Mouse (Mus musculus) ovary, adult 18-20 months (tissue): ENCODE measurements around the gene Btbd11.

Source experiments
- DNase-seq: peaks from one replicate; pipeline ENCODE4 v3.0.0; 2022; ENCODE audit warnings: low spot score, mixed read lengths

Btbd11 gene

DNA sequence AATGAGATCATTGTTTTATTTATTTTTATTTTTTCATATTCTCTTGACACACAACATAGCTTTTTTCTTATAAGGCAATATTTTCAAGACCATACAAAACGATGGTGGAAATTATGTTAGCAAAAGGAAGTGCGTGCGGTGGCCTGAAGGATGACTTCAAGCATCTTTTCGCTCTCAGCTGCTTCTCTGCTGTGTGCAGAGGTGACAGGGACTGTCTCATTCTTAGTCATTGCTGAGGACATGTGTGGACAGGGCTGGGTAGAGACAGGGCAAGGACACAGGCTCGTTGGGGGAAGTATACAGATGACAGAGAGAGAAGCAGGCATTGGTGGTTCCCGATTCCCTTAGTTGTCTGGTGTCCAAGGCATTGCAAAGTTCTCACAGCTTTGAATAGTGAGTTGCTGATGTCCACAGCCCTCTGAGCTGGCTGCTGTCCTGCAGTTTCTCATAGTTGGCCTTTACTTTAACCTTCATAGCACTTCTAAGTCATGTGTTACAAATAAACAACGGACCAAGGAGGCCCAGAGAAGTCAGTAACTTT lies 135.7 kb downstream of the Btbd11 start:
- no peak for DNase-seq

DNA sequence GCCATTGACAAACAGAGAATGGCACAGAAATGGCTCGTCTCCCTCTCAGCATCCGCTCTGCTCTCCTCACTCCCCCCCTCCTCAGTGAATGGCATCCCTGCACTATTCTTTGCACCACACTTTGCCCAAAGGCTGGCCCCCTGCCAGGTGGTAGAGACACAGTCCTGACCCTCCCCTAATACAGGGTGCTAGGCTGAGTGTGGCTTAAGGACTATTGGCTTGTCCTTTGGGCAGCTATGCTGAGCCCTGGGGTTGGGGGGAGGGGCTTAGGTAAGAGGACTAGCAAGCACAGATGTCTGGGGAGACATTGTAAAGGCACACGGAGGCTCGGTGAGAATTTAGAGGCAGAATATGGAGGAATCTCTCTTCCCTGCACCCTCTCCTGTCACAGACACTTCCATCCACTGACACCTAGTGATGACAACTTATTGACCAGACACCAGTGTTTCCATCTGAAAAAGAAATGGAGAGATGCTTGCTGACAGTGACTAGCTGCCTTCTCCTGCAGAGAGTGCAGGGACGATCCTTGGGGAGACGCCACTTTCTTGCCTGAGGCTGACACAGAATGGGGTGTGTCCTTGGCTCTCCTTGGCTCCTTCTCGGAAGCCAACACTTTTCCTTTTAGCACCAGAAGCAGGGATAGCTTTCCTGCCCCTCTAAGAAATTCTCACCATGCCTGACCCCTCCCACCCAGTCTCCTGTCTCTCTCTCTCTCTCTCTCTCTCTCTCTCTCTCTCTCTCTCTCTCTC lies 138.8 kb downstream of the Btbd11 start:
- no peak for DNase-seq

DNA sequence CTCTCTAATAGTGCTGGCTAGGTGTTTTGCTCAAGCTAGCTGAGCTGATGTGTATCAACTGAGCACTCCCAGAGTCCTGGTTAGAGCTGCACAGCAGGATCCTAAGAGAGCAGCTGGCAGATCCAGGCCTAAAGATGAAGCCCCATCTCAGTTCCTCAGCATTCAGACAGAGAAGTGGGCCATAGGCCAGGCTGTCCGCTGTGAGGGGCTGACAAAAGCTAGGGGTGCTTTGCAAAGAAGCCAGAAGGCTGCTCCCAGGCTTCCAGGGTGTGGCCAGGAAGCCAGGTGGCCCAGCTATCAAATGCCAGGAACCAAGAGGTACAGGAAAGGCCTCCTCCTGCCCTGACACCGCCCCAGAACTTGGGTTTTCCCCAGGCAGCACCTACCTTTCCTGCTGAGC lies 140.0 kb downstream of the Btbd11 start:
- no peak for DNase-seq

DNA sequence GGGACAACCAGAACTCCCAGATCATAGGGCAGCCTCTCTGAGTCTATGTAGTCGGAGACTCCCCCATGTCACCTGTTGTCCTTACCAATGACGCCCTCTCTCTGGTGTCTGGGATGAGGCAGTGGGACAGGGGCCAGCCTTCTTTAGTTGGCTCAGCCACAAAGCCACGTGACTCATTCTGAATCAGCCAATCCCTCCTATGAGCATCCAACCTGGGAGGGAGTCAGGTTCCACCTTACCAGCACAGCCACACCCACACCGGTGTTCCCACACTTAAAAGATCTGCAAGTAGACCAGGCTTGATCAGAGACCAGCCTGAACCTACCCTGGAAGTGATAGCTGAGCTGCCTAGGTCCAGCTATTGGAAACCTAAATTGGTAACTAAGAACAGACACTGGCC lies 141.1 kb downstream of the Btbd11 start:
- no peak for DNase-seq

DNA sequence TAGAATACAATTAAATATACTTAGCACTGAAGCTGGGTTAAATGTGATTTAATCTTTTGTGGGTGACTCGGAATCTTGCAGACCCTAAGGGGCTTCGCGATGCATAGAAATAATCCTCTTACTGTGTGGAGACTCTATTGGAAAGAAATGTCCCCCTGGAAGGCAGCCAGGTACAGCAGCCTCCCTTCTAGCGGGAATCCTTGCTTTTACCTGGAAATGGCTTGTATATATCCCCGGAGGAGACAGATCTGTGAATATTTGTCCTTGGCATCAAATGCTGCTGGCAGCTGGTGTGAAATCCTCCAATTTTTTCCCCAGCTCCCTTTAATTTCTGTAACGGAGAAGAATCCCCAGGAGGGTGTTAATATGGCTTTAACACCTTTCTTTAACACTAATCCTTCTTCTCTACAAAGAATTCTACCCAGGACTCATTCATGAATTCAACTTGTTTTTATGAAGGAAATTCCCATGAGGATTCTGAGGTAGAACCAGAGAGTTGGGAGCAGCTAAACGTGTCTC lies 146.6 kb downstream of the Btbd11 start:
- DNase-seq: no peak

DNA sequence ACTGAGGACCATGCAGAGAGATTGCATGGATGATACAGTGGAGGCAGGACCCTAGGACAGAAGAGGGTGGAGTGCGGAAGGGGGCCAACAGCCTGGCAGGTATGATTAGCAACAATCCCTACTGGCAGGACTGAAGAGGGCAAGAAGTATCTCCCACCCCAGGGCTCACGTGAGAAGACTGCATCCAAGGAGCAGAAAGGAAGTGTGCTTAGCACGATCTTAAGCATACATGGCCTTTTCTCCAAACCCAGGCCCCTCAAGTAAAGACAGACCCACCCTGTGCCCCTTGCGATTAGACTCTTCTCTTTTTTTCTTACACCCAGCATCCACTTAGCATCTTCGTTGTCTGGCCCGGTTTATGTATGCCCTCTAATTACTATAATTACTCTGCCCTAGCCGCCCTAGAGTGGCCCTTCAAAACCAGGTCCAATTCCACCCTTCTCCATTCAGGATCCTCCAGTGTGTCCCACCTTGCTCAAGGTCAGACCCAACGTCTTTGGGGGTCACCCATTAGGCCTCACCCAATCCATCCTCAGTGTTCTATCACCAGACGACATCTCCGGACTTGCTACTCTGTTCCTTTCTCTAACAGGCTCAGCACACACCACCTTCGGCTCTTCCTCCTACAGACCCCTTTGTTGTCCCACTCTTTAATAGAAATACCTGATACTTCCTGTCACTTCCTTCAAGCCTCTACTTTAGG lies 151.6 kb downstream of the Btbd11 start:
- no peak for DNase-seq

DNA sequence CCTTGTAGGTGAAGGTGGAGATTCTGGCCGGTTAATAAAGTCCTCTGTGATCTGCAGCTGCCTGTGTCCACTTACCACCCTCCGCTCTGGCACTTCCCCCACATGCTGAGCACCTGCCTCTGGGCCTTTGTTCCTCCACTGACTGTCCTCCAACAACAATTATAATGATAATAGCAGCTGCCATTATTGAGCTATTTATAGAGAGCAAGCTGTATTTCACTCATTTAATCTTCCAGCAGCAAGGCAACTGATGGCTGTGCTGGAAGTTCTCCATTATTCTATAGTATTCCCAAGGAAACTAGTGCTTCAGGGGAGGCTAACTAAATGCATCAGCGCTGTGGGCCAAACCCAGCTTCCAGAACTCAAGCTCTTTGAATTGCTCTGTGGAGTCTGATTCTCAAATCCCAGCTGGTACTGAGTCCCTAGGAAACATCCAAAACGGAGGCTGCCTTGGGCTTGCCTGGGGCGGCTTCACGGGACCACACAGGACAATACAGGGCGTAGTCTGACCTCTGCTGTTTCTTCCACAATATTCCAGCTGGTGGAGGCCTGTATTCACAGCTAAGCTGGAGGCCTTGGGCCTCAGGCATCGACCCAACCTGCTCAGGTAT lies 153.0 kb downstream of the Btbd11 start:
- DNase-seq: no peak

DNA sequence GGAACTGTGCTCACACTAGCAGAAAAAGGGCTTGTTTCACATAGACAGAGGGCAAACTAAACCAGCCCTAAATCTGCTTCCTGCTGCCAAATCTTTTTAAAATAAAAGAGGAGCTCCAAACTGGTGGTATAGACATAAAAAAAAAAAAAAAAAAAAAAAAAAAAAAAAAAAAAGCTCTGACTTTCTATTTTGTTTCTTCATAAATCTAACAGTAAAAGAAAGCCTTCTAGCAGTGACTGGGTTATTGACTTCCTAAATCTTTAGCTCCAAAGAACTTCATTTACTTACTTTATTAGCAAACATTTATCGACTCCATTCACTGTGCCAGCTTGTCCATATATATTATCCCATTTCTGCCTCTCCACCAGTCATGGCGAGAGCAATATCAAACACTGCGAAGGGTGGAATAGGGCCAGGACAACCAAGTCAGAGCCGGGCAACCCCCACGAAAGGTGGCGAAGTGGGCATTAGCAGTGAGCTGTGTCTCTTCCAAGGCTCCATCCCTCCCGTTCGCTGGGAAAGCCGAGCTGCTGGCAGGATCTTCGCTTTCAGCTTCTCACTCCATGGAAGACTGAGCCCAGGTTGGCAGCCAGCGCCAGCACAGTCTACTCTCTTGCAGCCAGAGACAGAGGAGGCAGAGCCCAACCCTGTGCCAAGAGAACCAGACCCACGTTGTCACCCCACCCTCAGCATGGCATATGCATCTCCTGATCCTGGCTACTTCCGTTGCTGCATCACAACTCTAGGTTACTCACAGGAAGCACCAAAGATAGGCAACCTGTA lies 153.9 kb downstream of the Btbd11 start:
- DNase-seq: no peak

DNA sequence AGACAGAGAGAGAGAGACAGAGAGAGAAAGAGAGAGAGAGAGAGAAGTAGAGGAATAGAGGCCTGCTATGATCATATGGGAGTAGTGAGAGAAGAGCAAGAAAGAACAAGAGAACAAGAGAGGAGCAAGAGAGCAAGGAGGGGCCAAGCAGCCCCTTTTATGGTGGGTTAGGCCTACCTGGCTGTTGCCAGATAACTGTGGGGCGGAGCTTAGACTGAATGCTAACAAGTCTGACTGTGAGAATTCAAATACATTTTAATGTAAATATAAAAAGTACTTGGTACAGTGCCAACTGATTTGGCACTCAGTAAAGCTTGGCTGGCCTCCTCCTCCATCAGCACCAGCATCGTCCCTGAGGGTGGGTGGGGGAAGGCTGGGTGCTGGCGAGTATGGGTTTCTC lies 154.9 kb downstream of the Btbd11 start:
- no peak for DNase-seq

DNA sequence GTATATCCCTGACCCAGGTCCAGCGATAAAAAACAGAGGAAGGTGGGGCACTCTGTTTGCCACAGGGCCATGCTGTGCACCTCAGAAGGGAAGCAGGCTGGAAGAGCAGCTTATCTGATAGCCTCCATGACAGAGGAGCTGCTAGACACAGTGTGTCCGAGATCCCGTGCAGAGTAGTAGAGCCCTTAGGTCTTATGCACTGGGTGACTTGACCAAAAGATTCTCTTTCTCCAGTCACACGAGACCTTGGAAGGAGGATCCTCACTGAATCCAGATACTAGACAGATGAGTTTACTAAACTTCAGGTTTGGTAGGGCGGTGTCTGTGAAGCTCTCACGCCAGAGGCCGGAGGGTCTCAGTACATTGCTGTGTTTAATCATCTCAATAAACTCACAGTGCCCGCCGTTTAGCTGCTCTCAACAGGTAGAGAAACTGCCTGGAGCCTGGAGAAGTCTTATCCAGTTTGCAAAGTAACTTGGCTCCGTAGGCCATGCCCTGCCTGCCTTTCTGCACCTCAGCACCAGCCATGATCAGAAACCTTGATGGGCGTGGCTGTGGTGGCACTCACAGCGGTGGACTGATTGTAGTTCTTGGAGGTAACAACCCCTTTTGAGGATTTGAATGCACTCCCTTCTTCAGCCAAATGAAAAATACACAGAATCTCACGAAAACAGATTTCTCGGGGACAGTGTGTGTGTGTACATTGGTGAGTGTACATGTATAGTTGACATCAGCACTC lies 155.4 kb downstream of the Btbd11 start:
- no peak for DNase-seq

DNA sequence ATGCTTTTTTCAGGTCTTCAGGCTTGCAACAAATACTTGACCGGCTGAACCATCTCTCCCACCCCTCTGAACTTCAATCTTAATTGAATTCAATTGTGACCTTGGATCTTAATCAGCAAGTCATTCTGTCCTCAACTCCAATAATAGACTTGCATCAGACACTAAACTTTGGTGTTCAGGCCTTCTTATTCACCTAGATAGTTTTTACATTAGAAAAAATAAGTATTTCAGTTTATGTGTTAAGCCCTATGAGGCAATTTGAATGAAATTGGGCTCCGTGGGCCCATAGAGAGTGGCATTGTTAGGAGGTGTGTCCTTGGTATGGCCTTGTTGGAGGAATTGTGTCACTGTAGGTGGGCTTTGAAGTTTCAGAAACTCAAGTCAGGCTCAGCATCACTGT lies 156.7 kb downstream of the Btbd11 start:
- DNase-seq: no peak

DNA sequence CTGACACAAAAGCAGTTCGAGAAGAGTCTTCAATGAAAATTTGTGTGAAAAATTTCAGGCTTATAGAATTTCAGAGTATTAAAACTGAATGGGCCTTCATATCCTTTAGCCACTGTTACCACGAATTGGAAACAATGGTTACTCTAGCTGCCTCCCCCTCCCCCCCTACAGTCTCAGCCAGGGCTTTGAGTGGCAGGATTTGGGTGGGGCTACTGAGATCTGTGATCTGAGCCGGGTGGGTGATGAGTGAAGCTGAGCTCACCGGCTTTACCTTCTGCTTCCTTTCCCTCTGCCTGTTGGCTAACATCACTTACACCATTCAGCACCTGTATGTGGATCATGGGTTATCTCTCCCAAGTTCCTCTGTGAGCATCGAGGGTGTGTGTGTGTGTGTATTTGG lies 158.4 kb downstream of the Btbd11 start:
- no peak for DNase-seq

DNA sequence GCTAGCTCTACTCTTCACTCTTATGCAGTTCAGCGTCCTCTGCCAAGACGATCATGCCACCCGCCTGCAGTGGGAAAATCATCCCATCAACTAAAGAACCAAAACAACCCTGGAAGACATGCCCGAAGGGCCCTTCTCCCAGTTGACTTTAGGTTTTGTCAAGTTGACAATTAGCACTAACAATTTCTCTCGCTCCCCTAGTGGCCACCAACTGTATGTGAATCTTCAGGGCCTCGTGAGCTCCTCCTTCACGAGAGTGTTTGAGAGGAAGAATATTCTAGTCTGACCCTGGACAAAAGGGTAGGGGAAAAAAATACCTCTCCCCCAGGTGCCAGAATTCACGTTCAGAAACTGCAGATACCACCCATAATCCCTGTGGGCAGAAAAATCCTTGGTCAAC lies 168.6 kb downstream of the Btbd11 start:
- DNase-seq: no peak

DNA sequence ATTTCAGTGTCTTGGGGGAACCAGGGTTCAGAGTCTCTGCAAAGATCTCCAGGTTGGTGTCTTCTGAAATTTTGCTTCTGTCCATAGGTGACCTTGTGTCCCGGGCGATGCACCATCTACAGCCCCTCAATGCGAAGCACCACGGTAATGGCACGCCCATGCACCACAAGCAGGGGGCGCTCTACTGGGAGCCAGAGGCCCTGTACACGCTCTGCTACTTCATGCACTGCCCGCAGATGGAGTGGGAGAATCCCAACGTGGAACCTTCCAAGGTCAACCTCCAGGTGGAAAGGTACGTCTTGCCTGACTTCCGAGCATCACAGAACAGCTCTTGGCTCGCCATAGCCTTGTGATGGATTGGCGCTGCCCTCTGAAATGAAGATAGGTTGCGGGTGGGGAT lies 174.8 kb downstream of the Btbd11 start:
- no peak for DNase-seq

DNA sequence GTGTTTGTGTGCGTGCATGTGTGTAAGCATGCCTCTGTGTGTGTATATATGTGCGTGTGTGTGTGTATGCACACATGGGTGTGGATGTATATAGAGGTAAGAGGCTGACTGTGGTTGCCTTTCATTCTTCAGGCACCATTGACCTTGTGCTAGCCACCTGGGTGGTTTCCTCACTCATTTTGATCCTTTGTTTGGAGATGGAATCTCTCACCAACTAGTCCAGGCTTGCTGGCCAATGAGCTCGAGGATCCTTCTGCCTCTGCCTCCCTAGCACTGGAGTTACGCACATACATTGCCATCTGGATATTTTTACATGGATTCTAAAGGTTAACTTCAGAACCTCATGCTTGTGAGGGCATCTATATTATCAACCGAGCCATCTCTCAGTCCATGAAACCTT lies 184.8 kb downstream of the Btbd11 start:
- DNase-seq: no peak

DNA sequence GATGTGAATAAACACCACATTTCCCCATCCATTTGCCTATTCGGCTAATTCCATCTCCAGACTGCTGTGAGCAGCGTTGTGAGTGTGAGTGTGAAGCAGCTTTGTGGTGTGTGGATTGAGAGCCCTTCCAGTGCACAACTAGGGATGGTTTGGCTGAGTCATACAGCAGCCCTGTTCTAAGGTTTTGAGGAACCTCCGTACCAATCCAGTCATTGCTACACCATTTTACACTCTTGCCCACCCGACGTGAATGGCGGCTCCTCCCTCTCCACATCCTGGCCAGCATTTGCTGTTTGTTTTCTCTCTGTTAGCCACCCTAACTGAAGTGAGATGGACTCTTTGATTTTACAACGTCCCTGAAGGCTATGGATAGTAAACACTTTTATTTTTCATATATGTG lies 186.0 kb downstream of the Btbd11 start:
- DNase-seq: no peak

DNA sequence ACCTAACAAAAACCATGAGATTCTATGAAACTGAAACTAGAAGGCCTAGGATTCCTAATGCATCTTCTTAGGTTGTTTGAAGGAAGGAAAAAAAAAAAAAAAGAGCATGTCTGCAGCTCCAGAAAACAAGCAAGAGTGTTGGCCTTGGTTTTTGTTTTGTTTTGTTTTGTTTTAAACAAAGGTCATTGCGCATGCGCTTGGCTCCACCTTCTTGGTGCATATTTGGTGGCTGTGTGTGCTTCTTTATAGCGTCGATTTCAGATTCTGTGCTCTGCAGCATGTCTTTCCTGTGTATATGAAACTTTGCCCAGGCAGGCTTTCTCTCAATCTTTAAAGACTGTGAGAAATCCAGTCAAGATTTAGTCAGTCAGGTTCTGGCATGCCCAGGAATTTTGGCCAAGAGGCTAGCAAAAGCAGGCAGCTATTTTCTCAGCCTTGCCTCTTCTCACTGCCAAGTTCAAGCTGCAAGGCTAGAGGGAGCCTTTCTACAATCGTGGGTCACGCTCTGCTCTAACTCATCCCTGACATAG lies 191.3 kb downstream of the Btbd11 start:
- DNase-seq: no peak

DNA sequence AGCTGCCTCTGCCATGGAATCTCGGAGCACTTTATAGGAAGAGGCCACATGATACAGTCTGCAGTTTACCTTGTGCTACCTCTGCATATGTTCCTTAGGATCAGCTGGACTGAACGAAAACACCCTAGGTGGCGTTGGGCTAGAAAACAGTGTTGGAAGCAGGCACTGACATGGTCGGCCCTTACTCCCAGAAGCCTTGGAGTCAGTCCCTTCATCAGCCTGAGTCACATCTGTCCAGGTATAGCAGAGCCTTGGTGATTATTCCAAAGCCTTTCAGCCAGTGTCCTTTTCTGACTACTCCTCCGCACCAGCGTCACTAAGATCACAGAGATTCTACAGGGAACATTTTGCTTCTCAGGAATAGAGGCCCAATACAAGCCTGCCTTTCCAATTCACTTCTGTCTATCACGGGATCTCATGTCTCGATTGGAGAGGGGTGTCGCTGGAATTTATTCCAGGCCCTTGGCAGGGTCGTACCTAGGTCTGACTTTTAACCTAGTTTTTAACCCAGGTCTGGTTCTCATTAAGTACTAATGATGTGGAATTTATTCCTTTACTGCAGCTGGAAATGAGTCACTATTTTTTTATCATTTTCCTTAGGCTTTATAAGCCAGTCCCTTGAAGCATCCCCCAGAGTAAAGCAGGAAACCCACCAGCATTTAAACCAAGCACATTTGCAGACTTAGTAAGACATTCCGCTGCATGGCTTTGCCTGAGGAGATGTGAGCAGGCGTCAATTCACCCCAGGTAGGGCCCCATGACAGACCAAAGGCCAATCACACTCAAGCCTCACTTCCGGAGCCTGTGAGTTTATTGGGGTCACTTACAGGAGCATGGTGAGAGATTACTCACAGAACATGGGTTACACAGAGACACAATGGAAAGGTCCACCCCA lies 192.2 kb downstream of the Btbd11 start:
- no peak for DNase-seq

DNA sequence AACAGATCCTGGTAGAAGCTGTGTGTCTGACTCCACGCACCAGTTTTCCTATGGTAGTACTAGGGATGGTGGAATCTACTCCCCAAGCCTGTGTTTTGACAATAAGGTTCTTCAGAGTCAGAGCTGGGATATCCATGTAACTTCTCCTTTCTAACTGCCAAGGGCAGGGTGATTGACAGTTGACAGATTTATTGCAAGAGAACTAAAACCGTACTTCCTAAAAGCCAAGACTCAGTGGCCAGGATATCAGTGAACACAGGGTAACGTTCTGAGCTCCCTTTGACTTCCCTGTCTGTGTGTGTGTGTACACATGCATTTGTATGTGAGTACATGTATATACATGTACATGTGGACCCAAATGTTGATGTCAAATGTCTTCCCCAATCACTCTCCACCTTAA lies 201.1 kb downstream of the Btbd11 start:
- DNase-seq: no peak

DNA sequence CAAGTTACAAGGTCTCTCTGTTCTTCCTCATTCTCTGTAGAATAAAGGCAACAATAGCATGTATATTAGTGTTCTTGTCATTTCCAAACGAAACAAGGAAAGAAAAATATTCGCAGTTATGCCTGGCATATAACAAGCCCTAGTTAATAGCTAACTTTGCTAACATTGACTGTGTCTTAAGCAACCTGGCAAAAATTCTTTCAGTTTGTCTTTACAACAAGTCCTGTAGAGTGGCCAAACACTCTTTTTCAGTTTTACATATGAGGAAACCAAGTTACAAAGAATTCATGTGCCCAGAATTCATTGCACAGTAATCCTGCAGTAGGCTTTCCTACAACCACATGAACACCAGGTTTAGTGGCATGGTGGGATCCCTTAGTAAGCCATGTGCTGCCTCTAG lies 203.4 kb downstream of the Btbd11 start:
- no peak for DNase-seq
